Mouse (Mus musculus) cerebellum, postnatal 4 days (tissue): ENCODE measurements at regions not wholly inside any gene's neighbourhood (a gene's known extent, or its start where the extent isn't known, plus 50 kb on each side); places are given as distances from the start of the nearest gene placed in this dataset.

Source experiments
- DNase-seq, 2 experiments: peaks; one replicate each; pipeline ENCODE4 v3.0.0; 2022; ENCODE audit warnings: low spot score in 2 of 2, mixed read lengths in 1 of 2

DNA sequence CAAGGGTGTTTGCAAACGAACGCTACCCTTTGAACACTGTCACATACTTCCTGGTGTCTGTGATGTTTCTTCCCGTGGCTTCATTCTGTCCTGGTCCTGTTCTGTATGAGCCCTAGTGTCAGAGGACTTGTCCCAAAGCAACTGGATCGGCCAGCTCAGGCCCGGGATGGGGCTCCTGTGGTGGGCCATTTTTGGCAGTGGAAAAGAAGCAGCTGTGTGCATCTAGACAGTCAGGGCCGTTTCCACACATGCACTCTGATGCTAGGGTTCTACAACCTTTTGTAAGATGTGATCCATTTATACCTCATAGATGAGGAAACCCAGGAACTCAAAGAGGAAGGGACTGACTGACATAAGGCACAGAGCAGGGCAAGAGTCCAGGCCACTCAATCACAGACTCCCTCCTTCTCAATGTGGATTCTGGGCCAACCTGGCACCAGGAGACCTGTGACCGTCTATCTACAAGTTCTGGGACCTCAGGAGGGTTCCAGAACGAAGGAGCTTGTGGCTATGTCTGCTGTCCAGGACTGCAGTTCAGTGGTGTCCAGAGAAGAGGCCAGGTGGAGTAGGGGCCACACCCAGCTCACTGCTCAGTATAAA is 155.2 kb downstream of the Trim29 start:
- DNase-seq, result no peak

DNA sequence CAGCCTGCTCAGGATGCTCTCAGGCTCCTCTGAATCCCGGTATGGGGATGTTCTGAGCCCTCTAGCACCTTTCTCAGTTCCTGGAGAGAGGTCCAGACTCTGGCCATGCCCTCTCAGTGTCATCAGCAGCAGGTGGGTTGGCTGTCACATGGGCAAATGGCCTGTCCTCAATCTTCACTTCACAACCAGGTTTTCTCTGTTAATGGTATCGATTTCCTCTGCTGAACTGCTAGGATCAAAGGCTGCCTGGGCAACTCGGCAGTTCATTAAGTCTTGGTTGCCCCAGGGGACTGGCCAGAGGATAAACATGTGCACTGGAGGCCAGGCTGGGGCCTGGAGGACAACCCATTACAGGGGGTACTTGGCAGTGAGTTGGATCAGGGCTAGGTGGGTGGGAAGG is 156.2 kb downstream of the Trim29 start:
- DNase-seq, result no peak

DNA sequence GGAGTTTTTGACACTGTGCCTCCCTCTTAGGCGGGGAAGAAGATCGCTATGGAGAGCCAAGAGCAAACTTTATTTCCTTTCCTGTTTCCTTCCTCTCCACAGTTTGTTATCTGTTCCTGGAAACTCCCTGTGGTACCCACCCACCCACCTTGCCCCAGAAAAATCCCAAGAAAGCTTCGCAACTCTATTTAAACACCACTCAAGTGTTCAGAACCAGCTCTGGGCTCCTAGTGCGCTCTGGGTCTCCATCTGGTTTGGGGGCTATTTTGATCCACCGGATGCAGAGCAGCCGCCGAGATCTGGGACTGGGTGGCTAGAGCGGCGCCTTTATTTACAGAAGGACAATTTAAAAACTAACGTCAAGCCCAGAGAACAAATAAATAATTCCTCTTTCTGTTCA is 158.6 kb downstream of the Trim29 start:
- DNase-seq, result no peak

- DNase-seq, result no peak
Observed at GRCm38 (mm10) chr9:43472231-43472630, 161.6 kb downstream of the Trim29 start.

DNA sequence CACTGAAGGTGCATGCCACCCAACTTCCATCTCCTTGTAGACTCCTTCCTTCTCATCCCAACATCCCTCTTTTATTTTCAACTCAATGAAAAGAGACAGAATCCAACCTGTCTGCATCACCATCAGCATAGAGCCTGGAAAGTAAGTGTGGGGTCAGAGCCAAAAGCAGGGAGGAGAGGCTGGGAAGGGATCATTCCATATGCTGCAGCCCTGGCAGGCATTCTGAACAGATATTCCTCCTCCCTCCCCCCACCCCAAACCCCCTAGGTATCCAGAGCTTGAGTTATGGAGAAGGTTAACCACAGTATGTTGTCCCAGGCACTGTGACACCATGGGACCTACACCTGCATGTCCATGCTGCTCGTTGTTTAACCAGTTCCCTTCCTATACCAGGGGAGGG is 162.5 kb downstream of the Trim29 start:
- no peak for DNase-seq

GRCm38 (mm10) chr9:43473601-43474302 is 163.1 kb downstream of the Trim29 start:
- peak in 1 of 2 experiments; percentile 45 for DNase-seq

GRCm38 (mm10) chr9:43474303-43474643 is 163.6 kb downstream of the Trim29 start:
- no peak for DNase-seq

GRCm38 (mm10) chr9:43480826-43481591 is 170.4 kb downstream of the Trim29 start:
- peak in 1 of 2 experiments; percentile 39 for DNase-seq

- DNase-seq, result no peak
Observed at GRCm38 (mm10) chr9:43482101-43483090, 171.7 kb downstream of the Trim29 start.

GRCm38 (mm10) chr9:43483195-43483594 is 172.5 kb downstream of the Trim29 start:
- DNase-seq, result no peak

DNA sequence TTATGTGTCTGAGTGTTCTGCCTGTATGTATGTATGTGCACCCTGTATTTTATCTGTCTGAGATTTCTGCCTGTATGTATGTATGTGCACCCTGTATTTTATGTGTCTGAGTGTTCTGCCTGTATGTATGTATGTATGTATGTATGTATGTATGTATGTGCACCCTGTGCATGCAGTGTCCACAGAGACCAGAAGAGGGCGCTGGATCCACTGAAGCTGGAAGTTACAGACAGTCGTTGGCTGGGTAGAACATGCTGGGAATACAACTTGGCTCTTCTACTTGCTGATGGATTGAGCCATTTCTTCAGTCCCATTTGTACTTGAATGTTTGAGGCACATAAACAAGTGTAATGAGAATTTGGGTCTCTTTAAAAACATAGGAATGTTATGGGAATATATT is 173.3 kb downstream of the Trim29 start:
- no peak for DNase-seq

GRCm38 (mm10) chr9:43486704-43487103 is 176.1 kb downstream of the Trim29 start:
- no peak for DNase-seq

DNA sequence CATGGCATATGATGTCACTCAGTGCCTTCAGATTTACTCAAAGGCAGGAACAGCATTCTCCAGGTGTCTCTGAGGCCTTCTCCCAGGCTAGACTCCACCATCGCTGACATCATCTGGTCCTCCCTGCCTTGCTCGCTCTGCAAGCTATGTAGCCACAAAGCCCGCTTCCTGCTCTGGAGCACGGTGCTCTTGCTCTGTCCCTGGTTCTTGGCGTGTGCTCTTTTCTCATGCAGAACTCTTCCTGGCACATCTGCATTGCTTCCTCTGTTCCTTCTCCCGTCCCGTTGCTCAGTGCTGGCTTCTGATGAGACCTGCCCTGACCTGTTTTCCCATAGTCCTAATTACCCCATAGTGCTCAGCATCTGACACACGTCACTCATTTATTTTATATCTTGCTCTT is 178.6 kb downstream of the Trim29 start:
- DNase-seq, result no peak

DNA sequence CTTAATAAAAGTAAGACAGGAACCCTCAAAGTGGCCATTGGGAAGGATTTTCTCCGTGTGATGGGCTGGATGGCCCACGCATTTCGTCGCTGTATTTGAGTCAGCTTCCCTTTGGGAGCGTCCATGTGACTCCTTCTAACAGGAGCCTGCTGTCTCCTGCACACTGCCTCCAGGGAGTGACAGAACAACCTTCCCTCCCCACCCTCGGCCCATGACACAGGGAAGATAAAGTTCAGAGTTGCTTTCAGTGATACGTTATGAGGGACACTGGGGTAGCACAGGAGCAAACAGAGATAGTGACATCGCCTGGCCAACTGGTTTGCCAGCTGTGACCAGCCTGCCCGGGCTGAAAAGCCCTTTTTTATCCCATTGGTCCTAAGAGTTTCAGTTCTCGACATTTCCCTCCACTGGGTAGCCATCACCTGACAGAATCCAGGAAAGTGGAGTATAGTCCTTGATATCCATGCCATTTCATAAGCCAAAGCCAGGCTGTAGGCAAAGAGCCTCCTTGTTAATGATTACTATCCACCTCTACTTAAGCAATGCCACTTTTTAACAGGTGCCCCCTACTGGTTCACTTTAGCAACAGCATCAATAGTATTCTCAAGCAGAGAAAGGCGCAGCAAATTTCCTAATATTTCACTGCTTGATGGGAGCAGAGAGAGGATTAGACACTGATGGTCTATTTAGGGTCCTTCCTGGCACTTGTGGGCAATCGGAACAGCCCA is 180.5 kb downstream of the Trim29 start:
- DNase-seq, result no peak

- DNase-seq, result no peak
Observed at GRCm38 (mm10) chr9:43492236-43493000, 181.8 kb downstream of the Trim29 start.

GRCm38 (mm10) chr9:43498596-43498995 is 187.9 kb downstream of the Trim29 start:
- DNase-seq, result no peak

DNA sequence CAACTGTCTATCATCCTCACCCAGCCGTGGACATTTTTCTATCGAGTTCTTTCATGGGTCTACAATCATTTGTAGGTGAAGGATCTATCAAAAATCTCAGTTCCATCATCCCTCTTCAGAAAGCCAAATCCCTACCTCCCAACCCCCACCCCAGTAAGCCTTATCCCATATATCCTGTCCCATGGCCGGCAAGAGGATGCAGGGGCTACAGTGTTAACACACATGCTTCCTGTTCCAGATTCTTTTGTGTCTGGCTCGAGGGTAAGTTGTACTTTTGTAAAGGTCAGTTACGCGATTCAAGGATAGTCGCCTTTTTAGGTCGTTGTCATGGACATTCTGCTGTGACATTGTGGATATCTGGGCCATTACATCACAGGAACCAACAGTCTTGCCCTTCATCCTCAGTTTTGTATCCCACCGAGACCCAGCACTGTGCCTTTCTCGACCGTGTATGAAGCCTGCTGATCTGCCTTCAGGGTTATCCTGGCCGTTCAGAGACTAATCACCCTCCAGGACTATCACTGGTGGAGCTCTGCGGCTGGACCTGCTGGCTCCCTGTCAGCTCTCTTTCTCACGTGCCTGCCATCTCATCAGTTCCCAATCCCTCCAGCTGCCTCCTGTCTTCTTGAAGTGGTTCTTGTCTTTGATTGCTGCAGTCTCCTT is 193.8 kb downstream of the Trim29 start:
- no peak for DNase-seq

- no peak for DNase-seq
Observed at GRCm38 (mm10) chr9:43505856-43506255, 195.2 kb downstream of the Trim29 start.

DNA sequence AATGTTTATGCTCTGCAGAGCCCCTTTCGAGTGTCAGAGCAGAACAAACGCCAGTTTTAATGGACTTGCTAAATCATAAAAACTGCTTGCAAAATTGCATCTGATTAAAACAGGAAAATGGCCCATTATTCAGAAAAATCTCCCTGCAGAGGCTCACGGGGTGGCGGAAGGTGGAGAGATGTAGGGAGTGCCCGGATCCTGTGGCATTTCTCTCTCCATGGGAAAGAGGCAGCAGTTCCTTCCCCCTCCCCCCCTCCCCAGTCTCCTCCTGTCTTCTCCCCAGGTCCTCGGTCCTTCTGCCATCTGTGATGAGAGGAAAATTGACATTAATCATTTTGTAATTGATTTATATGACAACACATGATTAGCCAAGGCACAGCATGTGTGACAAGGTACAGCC is 195.6 kb downstream of the Trim29 start:
- no peak for DNase-seq

- DNase-seq, result no peak
Observed at GRCm38 (mm10) chr9:43512806-43513205, 202.2 kb downstream of the Trim29 start.
